Mouse (Mus musculus): ENCODE measurements around the gene Tmem131l.

Gene Tmem131l

DNA sequence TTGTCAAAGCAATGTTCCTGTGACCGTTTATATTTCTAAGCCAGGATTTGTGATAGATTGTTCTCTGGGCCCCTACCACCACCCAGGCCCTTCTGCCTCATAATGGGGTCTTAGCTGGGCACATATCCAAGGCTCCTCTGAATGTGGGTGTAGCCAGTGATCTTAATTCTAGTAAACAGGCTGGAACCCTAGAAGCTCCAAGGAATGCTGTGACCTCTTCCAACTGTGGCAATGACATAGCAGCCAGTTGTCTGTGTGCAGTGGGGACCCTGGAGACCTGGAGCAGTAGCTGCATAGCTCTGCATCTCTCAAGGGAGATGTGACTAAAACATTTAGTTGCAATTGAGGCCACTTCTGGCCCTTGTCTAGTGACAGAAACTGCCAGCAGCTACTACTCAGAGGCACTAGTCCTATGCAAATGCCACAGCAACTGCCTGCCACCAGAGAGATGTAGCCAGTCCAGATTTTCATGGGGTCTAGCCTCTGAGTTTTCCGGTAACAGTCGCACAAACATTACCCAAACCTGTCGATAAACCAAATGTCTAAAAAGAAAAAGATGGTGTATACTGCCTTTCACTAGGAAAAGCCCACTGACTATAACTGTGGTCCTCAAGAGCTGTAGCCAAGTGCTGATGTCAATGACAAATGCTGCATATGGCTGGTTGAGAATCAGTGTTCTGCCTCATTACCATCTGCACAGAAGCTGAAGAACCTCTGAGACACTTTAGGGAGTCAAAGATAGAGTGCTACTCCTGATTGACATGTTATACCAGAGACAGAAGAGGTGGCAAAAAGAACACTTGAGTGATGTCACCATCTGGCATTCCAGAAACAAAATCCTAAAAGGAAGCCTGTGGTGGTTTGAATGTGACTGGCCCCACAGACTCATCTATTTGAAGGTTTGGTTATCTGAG lies 61.2 kb downstream of the Tmem131l start:
- DNase-seq (ENCODE audit: low spot score): no peak

DNA sequence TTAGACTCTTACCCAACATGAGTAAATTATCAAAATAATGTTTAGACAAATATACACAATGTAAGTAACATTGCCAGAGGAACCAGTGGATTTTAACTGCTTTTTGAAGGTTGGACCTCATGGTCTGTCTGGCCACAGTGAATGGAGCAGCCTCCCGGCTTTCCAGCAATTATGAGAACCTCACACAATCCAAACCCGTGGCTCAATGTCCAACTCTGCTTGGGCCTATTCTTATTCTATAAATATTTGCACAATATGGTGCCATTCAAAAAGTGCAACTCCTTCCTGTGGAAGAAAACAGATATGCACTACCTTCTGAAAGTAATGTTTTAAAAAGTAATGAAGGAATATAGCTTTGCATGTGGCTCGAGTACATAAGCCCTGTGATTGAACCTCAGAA lies 62.2 kb downstream of the Tmem131l start:
- DNase-seq (ENCODE audit: low spot score): no peak

DNA sequence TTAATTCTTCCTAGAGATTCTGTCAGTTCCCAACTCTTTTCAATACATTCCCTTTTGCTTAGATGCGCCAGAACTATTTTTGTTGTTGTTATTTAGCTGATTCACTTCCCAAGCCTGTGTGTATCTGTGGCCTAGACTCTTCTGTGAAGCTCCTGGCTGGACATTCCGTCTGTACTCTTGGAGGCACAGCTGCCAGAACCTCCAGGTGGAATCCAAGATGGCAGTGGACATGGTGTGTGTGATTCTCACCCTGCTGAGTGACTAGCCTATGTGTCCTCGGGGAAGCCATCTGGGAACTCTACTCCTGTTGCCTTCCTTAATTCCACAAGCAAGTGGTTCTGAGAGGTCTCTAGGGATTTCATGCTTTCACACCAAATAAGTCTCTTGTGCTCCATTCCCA lies 63.8 kb downstream of the Tmem131l start:
- DNase-seq (ENCODE audit: low spot score): no peak

- no peak for DNase-seq (ENCODE audit: low spot score)
These were observed 66.6 kb downstream of the Tmem131l start for GRCm38 (mm10) chr3:83973339-83973738.

DNA sequence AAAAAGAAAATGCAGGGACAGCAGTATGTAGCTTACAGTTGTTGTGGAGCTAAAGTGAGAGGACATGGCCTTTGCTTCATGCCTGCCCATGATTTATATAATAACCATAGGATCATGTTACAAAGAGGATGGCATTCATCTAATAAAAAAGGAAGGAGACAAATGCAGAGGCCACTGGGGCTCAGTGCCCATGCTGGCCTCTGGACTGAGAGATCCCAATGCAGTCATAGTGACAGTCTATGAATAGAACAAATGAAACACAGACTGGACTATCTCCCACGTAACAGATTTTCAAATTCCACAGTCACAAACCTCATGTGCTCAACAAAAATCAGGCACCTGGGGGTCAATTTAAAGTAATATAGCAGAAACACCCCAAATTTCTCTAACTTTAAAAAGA lies 69.3 kb downstream of the Tmem131l start:
- DNase-seq (ENCODE audit: low spot score): no peak

- no peak for DNase-seq (ENCODE audit: low spot score)
These were observed 70.9 kb downstream of the Tmem131l start for GRCm38 (mm10) chr3:83969081-83969480.

- DNase-seq (ENCODE audit: low spot score): no peak
These were observed 72.2 kb downstream of the Tmem131l start for GRCm38 (mm10) chr3:83967791-83968190.

GRCm38 (mm10) chr3:83965333-83965732 lies 74.6 kb downstream of the Tmem131l start:
- no peak for DNase-seq (ENCODE audit: low spot score)

DNA sequence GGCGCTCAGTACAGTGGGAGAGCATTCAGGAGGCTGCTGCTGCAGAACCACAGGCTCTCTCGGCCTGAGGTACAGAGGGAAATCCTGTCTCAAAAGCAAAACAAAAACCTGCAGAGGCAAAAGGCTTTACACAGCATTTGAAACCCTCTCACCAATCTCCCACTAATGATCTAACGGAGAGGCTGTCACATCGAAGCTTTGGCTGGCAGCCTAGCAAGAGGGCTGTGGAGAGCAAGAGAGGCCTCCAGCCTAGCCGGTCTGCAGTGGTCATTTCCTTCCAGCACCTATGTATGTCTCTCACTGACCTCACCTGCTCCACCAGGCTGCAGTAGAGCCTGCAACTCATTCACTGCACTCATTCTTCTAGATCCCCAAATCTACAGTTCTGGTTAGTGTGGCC lies 76.3 kb downstream of the Tmem131l start:
- no peak for DNase-seq (ENCODE audit: low spot score)

DNA sequence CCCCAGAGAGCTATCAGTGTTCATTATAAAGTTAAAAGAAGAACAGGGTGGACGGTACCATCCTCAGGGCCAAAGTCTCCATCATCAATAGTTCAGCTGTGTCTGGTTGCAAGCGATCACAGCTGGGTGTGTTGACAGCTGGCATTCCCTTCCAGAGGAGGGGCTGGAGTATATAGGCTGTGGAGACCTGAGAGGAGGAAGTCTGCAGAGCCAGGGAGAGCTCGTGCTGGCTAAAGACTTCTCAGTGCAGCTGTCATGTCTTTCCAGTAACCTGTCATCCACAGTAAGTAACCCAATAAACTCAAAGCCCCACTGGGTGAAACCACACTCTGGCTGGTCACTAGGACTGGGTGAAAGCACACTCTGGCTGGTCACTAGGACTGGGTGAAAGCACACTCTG lies 77.4 kb downstream of the Tmem131l start:
- no peak for DNase-seq (ENCODE audit: low spot score)

GRCm38 (mm10) chr3:83962076-83962475 lies 77.9 kb downstream of the Tmem131l start:
- no peak for DNase-seq (ENCODE audit: low spot score)

DNA sequence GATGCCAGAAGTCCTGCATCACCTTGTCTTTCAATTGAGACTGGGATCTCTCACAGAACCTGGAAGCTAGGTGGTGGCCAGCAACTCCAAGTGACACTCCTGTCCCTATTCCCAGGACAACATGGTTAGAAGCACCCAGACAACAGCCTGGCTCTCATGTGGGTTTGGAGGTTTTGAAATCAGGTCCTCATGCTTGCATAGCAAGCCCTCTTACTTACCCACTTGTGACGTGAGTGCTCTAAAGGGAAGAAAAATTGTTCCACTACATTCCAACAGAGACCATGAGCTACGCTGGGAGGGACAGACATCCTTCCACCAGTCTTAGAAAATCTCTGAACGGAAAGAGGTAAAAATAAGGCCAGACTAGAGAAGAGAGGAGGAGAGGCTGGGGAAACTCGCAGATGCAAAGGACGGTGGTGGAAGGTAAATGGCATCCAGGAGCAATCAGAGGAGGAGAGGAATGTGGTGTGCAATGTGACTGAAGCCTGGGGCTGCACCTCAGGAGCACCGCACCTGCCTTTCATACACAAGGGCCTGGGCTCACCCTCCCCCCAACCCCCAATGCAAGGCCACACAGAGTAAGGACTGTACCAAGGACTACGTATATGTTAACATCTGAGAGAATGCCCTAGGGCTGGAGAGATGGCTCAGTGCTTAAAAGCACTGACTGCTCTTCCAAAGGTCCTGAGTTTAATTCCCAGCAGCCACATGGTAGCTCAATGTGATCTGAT lies 80.9 kb downstream of the Tmem131l start:
- DNase-seq (ENCODE audit: low spot score): no peak

DNA sequence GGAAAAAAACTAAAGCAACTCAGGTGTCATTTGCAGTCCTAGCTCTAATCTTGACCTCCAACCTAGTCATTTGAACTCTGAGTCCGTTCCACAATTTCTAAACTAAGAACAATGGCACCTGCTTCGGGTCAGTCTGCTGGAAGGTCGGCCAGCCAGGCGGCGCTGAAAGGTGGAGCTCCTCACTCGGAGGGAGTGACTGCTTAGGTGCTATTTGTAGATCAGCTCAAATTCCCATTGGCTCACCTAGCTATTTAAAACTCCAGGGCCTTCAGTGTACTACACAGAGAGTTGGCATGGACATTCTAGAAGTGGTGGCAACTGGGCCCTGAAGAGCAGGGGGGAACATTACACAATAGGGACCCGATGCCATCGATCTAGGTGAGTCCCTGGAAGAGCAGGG lies 86.1 kb downstream of the Tmem131l start:
- no peak for DNase-seq (ENCODE audit: low spot score)

- no peak for DNase-seq (ENCODE audit: low spot score)
These were observed 91.2 kb downstream of the Tmem131l start for GRCm38 (mm10) chr3:83948801-83949200.

- DNase-seq (ENCODE audit: low spot score): no peak
These were observed 92.3 kb downstream of the Tmem131l start for GRCm38 (mm10) chr3:83947476-83948245.

GRCm38 (mm10) chr3:83946848-83947247 lies 93.1 kb downstream of the Tmem131l start:
- DNase-seq (ENCODE audit: low spot score): no peak

GRCm38 (mm10) chr3:83943691-83944090 lies 96.3 kb downstream of the Tmem131l start:
- no peak for DNase-seq (ENCODE audit: low spot score)

- DNase-seq (ENCODE audit: low spot score): no peak
These were observed 96.8 kb downstream of the Tmem131l start for GRCm38 (mm10) chr3:83943212-83943611.

GRCm38 (mm10) chr3:83941921-83942320 lies 98.1 kb downstream of the Tmem131l start:
- no peak for DNase-seq (ENCODE audit: low spot score)

DNA sequence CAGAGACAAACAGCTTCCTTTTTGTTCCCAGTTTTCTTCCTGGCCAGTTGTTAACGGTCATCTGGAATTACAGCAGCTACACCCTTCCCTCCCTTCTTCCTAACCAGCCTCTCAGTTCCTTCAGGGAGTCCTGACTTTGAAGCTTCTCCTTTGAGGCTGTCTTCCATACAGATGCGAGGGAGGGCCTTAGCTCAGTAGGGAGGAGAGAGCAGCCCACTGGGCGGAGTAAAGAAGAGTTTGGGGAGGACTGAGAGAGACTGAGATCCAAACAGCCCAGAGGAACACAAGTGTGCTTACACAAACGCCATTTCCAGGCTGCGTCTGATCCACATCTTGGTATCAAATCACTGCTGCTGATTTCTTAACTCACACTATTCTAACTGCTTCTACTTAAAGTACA lies 101.1 kb downstream of the Tmem131l start:
- DNase-seq (ENCODE audit: low spot score): no peak

GRCm38 (mm10) chr3:83934514-83934913 lies 105.5 kb downstream of the Tmem131l start:
- DNase-seq (ENCODE audit: low spot score): no peak

GRCm38 (mm10) chr3:83915768-83916496 lies 124.0 kb downstream of the Tmem131l start:
- no peak for DNase-seq (ENCODE audit: low spot score)

Measured in urinary bladder, postnatal 10 days (tissue).